Mouse (Mus musculus) spleen, adult 2 months (tissue): Measurements from ENCODE around the gene Tdg.

Experiments used
- CTCF ChIP-seq: fragments of 200-500 bp; IDR thresholded peaks from 2 replicates; pipeline ENCODE4 v1.5.1; 2011; ENCODE audit warnings: mild to moderate bottlenecking, inconsistent platforms; ENCODE audit not compliant: insufficient read depth, insufficient read length, insufficient replicate concordance; ENCODE audit errors: extremely low read depth
- POLR2A ChIP-seq: fragments of 200-500 bp; IDR thresholded peaks from 2 replicates; pipeline ENCODE4 v1.6.1; 2011; ENCODE audit warnings: low read depth, low read length, inconsistent platforms

- TF ChIP-seq CTCF (no peak), POLR2A (peak; percentile 41)
These were observed 6.7 kb upstream of the Tdg start, which contains the start of gene 1190007I07Rik for GRCm38 (mm10) chr10:82622671-82623552.
